Mouse (Mus musculus): ENCODE measurements at regions not wholly inside any gene's neighbourhood (a gene's known extent, or its start where the extent isn't known, plus 50 kb on each side); places are given as distances from the start of the nearest gene placed in this dataset.

DNA sequence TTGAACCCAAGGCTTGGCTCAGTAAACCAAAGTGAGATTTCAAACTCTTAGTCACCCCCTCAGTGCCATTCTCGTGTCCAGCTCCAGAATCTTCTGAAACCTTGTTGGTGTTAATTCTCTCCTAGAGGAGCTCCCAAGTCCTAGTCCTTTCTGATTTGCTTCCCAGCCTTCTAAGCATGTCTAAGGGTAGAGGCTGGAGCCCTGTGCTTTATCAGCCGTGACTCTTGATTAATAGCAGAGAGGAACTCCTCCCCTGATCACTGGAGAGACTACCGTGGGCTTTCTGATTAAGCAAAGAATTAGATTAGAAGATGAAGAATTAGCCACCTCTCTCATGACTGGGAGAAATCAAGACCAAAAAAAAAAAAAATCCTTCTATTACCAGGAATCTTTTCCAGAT lies 111.5 kb upstream of the Rxfp2 start:
- no peak for DNase-seq
- intact Hi-C loops (cut with DNase I), result no loop called here

DNA sequence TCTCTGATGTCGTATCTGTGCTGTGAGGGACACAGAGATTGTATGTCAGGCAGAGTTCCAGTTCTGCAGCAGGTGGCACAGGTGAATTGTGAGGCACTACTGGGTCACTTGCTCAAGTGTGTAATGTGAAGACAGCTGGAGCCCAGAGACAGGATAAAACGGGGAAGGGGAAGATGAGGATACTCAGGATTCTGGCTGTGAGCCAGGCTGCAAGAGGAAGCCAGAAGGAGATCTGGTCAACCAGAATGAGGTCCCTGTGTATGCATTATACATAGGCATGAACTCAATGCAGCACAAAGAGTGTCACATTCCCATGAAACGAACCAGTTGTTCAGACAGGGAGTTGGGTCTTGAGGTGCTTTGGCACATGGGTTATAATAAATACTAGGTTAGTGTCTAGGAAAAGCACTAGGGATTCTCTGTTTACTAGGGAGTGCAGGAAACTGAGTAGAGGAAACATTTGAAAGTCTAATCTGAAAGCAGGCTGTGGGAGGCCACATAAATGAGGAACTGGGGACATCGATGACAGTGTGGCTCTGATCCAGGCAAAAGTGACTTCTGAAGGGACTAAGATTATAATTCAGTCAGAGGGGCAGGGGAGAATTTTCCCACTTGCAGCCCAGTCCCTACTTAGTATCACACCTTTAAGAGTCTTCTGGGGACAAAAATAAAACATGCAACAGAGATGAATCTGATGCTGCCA lies 109.9 kb upstream of the Rxfp2 start:
- intact Hi-C loops (cut with DNase I), result no loop called here
- peak; percentile 10 to 14 for DNase-seq

DNA sequence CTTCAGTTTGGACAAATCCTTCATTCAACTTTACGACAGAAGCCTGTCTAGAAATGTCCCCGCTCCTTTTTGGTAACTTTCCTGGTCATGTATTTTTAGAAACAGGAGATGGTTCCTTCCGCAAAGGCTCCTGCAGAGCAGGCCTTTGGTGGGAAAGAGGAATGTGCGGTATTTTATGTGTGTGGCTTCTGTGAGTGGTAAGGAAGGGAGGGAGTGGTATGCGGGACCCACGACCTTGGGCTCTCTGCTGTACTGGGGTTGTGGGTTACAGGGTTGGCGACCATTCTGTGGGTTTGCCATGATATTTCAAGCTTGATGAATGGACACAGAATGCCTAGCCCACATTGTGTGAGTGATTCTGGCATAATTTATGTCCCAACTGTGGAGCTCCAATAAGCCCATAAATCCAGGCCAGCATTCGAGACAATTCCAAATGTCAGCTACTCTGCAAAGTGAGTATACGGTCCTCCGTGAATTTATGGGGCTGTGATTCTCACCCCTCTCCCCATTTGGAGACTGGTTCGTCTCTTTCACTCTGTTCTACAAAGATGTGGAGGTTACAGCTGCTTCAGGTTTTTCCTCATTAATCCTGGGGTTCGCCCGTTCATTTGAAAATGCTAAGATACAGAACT lies 109.3 kb upstream of the Rxfp2 start:
- peak in 1 of 2 experiments; percentile 4 for DNase-seq
- intact Hi-C loops (cut with DNase I), result no loop called here

DNA sequence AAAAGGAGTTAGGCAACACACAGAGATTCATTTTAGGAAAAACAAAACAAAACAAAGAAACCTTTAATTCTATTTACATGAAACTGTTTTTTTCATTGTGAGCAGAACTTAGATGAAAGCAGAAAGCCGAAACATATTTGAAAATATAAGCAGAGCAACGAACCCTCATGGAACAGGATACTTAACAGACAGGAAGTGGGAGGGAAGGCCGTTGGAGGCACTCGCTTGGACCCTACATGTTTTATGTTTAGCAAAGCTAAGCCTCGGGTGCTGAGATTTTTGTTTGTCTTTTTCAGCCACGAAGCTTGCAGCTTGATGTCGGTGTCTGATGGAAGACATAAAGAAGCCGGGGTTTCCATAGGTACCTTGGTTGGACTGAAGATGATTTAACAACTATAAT lies 108.5 kb upstream of the Rxfp2 start:
- intact Hi-C loops (cut with DNase I), result loop anchor here (10.0 kb wide), 1 partner anchor 75 kb away; no protein-coding TSS in a partner anchor
- no peak for DNase-seq

DNA sequence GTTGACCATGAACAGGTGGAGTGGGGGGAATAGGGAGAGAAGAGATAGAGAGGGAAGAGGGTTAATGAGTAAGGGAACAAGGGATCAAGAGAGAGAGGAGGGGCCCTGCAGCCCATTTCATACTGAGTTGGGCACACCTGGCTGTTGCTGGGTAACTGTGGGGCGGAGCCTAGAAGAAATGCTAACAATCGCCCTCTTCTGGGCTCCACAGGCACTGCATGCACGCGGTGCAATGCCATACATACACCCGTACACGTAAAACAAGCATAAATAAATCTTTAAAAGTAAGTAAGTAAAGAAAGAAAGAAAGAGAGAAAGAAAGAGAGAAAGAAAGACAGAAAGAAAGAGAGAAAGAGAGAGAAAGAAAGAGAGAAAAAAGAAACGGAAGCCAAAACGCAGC lies 106.5 kb upstream of the Rxfp2 start:
- intact Hi-C loops (cut with DNase I), result loop anchor here (10.0 kb wide), 1 partner anchor 73 kb away; no protein-coding TSS in a partner anchor
- DNase-seq, result no peak

DNA sequence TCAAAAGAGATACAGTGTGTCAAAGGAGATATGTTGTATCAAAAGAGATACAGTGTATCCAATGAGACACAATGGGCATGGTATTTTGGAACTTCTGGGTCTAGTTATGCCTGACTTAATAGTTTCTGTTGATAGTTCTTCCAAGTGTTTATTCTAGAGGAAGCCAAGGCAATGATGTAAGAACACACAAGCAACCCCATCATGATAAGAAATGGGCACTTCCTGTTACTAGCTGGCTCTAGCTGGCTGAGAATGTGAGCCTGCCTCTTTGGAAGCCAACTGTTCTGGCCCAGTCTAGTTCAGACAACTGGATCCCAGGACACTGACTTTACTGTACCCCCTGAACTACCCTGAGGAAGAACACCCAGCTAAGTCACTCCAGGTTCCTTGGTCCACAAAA lies 102.7 kb upstream of the Rxfp2 start:
- DNase-seq, result no peak
- intact Hi-C loops (cut with DNase I), result loop anchor here (10.0 kb wide), 1 partner anchor 69 kb away; no protein-coding TSS in a partner anchor

DNA sequence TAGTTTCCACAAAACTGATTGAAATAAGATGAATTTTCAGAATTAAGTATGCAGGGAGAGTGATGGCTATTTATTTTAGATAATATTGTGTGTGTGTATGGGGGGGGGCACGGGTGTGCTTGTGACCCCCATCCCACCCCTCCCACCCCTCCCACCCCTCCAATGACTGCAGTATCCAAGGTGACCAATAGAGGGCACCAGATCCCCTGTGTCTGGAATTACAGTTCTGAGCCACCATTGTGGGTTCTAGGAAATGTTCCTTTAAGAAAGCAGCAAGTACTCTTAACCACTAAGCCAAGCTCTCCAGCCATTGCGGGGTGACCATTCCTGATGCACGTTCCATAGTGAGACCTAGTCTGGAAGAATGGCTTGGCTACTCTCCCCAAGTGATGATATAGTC lies 101.1 kb upstream of the Rxfp2 start:
- peak in 1 of 2 experiments; percentile 11 for DNase-seq
- intact Hi-C loops (cut with DNase I), result loop anchor here (10.0 kb wide), 1 partner anchor 67 kb away; no protein-coding TSS in a partner anchor

DNA sequence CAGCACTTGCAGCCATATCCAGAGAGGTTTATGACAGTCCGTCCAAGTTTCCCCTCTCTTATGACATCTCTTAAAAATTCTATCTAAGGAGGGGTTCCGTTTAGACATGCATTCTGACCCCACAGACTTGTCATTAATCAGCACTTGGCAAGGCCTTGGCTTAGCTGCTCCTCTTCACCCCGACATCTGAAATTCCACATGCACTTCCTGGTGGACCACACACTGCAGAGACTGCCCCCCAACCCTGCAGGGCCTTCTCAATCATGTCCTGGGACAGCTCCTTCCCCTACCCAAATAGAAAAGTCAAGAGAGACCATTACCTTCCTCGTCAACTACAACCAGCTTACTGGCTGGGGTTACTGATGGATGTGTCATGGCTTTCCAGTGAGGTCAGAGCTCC lies 99.4 kb upstream of the Rxfp2 start:
- intact Hi-C loops (cut with DNase I), result loop anchor here (10.0 kb wide), 1 partner anchor 66 kb away; no protein-coding TSS in a partner anchor
- DNase-seq, result no peak

DNA sequence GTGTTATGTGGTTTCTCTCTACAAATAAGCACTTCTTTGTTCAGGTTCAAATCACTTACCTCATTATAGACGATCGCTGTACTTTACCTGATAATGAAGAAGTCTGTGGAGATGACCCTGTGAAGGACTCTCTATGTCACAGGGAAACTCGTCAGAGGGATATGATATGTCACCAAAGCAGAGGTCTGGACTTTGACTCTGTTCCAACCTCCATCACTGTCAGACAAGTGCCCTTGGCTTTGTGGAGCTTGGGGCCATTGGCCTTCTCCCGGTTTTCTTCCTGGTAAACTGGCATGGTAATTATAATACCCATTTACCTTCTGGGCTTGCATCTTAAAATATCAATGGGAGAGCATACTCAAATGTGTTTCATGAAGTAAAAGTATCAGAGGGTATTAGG lies 98.1 kb upstream of the Rxfp2 start:
- no peak for DNase-seq
- intact Hi-C loops (cut with DNase I), result no loop called here

DNA sequence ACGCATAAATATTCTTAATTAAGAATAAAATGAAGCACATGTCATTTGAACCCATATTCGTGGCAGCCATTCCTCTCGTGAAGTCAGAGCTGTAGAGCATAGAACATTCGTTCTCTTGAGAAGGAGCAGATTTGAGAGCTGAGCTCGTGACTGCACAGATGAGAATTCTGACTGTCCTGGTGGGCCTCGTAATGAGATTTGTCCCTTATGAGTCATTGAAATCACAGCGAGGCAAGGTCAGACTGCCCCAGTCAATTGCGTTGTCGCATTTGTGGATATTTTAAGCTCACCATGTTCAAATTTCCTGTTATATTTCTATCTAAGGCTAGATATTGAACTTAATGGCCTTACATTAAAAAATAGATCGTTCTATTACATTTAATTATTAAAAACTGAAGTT lies 94.0 kb upstream of the Rxfp2 start:
- intact Hi-C loops (cut with DNase I), result no loop called here
- no peak for DNase-seq

DNA sequence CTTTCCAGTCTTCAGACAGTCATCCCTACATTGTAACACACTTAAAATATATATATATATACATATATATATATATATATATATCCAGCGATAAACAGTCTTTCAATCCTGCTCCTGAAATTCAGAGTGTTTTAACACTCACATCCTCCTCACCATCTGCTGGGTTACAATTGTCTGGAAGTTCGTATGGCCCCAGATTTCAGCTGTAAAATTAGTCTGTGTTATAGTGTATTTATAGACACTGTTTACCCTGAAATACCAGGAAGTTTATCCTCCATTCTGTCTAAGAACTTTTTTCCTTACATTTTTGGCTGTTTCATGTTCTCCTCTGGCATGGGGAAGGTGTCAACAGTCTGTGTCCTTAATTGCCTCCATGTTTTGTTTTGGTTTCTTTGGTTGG lies 91.7 kb upstream of the Rxfp2 start:
- intact Hi-C loops (cut with DNase I), result loop anchor here (5.0 kb wide), 1 partner anchor 59 kb away; no protein-coding TSS in a partner anchor
- DNase-seq, result no peak

DNA sequence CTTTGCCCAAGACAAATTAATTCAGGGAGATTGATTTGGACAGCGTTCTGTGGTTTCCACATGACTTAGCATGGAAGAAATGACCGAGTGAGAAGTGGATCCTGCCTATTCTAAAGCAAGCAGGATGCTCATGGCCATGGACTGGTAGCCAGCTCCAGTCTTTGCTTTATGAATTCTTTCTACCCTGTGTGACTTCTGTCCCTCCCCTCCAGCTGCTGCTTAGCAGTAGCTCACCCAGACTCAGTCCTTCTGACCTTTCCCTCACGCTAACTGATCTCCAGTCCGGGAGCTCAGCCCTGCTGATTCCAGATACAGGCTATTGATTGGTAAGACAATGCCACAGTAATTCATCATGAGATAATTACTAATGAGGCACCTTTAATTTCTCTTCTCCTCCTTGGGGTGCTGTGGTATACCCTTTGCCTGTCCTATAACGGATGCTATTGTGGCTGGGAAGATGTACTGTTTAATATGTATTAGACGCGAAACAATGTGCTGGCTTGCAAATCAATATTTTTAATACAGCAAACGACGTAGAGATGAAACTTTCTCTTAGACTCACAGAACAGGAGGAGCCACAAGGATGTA lies 86.8 kb upstream of the Rxfp2 start:
- DNase-seq, result no peak
- intact Hi-C loops (cut with DNase I), result no loop called here

DNA sequence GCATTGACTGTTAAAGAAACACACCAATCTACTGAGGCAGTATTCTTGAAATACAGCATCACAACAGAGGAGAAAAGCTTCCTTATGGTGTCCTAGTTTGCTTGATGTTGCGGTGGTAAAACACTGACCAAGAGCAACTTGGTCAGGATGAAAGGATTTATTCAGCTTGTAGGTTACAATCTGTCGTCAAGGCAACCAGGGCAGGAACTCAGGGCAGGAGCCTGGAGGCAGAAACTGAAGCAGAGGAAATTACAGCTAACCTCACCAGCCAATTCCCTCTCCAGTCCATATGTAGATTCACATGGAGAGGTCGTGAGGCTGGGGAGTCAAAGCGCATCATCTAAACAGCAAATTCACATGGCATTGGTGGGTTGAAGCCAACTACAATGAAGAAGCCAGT lies 86.3 kb upstream of the Rxfp2 start:
- DNase-seq, result no peak
- intact Hi-C loops (cut with DNase I), result no loop called here

DNA sequence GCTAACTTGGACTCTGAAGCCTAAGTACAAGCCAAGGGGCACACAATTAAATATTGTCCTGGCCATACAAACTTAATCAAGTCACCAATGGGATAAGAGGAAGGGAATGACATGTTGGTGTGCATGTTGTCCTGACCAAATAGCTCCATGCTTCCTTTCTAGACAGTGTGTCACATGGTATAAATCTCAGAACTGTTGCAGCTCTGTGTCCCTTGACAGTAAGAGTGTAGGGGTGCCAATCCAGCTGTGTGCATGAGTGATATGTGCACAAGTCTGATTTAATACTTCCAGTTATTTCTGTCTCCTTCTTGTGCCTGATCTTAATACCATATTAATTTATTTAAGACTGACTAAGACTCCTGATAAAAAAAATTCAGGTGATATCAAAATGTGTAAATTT lies 72.8 kb upstream of the Rxfp2 start:
- DNase-seq, result no peak
- intact Hi-C loops (cut with DNase I), result no loop called here

DNA sequence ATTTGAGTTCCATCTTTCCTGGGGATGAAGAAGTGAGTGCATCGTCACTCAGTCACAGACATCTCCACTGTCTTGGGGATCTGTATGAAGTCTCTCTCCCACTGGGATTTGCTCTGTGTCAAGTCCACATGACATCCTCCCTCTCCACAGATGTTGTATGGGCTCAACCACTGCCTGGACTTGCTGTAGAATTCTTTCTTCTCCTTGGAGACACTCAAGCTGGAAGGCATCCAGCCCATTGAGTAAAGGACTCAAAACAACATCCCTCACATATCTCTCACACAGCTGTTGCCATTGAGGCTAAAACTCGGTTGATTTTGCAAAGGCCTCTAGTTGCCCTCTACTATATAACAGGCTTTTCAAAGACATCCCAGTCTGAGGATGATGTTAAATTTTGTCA lies 71.0 kb upstream of the Rxfp2 start:
- intact Hi-C loops (cut with DNase I), result no loop called here
- DNase-seq, result peak; percentile 56 to 65

DNA sequence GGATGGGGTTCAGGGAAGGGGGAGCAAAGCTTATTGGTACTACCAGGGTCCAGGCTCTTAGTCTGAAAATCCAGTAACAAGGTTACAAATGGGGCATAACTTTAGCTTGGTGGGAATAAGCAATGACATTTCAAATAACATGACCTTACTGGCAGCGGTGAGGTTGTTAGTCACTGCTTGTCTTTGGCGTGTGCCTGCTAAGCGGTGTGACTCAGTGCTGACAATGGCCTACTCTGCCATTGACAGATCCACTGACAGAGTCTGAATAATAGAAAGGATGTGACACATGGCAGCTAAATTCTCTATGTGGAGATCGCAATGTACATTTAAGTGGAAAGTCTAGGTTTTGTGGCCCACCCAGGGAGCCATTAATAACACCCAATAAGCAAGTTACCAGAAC lies 61.5 kb upstream of the Rxfp2 start:
- DNase-seq, result no peak
- intact Hi-C loops (cut with DNase I), result no loop called here

DNA sequence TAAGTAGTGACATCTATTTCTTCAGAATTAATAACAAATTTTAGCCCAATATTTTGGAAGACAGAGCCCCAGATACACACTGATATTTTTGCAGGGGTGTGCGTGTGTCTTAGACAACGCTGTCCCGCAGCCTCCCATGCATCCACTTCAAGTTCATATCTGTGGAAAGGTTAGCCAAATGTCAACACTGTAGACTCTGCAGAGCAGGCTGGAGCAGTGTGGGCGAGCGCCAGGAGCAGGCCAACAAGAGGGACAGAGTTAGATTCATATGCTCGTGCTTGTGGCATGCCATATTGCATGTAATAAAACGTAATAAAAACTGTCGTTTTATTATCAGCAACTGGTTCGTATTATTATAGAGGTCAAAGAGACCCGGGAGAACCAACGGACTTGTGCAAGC lies 57.3 kb upstream of the Rxfp2 start:
- intact Hi-C loops (cut with DNase I), result no loop called here
- peak; percentile 33 to 38 for DNase-seq

DNA sequence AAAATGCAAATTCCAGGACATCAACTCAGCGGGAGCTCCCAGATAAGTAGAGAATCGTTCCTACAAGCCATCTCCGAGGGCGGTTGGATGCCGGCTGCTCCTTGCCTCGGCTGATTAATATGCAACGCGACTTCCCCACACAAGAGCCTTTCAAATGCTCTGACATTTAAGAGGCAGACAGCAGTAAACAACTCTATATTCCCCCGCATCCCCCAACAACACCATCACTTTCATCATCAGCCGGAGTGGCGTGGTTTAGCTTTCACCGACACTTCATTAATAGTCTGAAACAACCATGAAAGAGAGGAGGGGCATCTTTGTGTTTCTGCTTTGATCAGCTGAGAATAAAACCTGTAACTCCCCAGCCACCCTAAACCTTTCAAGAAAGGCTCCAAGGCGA lies 53.7 kb upstream of the Rxfp2 start:
- intact Hi-C loops (cut with DNase I), result no loop called here
- no peak for DNase-seq
